Mouse (Mus musculus): ENCODE measurements around the gene Cxcr2. TPM values are rescaled to one million over a fixed set of nuclear protein-coding genes. Genes with fewer than 3 reads are reported as not detected.

Gene Cxcr2
- 0.21 and 0.27 TPM in 2 replicates for polyA plus RNA-seq (2011; ENCODE audit: insufficient read depth, insufficient read length, low read depth, missing spikeins)

DNA sequence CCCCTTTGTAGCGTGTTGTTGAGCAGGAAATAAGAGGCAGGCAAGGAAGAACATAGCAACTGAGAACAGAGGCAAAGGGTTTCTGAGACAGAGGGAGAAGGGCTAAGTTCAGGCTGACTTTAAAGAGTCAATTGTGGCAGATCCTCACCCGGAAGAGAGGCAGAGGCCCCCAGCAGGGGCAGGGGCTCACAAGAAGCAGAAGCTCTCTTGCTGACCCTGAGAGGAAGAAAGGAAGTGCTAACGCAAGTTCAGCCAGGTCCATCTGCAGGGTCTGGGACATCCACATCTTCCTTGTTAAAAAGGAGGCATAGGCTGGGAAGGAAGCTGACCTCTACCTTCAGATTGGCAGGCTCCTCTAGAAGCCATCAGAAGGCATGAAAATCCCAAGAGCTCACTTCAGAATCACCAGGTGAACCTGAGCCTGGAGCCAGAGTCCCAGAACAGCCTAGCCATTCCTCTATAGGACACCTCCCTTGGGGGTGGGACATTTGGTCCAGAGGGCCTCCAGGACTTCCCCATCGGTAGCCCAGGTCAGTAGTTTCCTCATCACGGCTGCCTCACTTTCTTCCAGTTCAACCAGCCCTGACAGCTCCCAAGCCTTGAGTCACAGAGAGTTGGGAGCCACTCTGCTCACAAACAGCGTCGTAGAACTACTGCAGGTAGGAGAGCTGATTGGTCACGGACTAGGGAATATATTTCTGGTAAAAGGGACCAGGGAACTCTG, at the start of gene Cxcr2:
TSS of gene Cxcr2 (plus strand) at position 529 of the 724 bp plus-strand sequence.
- H3K9ac ChIP-seq (ENCODE audit: low read depth, poor library complexity, severe bottlenecking) = no peak within 1 kb of the TSS
- TF ChIP-seq POLR2A (IDR thresholded peaks at IDR 0.05; ENCODE audit: insufficient read depth, low read length) = no peak
- no peak for TF ChIP-seq EP300 (IDR thresholded peaks at IDR 0.05; ENCODE audit: insufficient read depth, low read depth, low read length)
- no peak for TF ChIP-seq CTCF (IDR thresholded peaks at IDR 0.05; ENCODE audit: low read depth, low read length)
- no peaks in the 10 kb centered on the region for H3K27me3 ChIP-seq (ENCODE audit: control insufficient read depth, insufficient read depth, low read length, poor library complexity, severe bottlenecking)
- H3K27ac ChIP-seq (ENCODE audit: insufficient read depth, low read length) = no peak within 1 kb of the TSS
- no peaks in the 10 kb centered on the region for H3K4me1 ChIP-seq (ENCODE audit: control insufficient read depth, insufficient read depth, low read length)
- H3K36me3 ChIP-seq (ENCODE audit: control insufficient read depth, insufficient read depth, low read length, poor library complexity, severe bottlenecking) = no peaks in the 10 kb centered on the region
- H3K9me3 ChIP-seq (replicated peaks; ENCODE audit: control insufficient read depth, insufficient read depth, low read length, poor library complexity, severe bottlenecking) = peaks cover 10% of the 10 kb centered on the region
- no peak within 1 kb of the TSS for H3K4me3 ChIP-seq (ENCODE audit: low read depth, low read length)

DNA sequence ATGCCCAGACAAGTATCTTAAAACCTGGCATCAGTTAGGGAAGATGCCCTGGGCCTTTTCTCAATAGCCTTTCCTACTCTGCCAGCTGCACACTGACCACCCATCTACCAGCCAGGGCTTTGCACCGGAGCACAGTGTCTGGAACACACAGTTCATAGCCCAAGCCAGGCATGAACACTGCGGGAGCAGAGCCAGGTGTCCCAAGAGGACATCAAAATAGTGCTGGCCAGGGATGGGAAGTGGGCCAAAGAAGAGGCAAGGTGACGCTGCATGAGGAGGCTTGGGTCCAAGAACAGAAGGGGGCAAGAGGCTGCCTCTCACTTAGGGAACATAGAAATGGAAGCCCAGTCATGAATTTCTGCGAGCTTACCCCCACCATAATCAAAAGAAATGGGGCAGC, 48.1 kb upstream of the Cxcr2 start:
- Histone ChIP-seq H3K9me3 (replicated peaks; ENCODE audit: control insufficient read depth, insufficient read depth, low read length, poor library complexity, severe bottlenecking) (no peaks in the 10 kb centered on the region), H3K9ac (ENCODE audit: low read depth, poor library complexity, severe bottlenecking) (no peak overlapping the region), H3K4me1 (ENCODE audit: control insufficient read depth, insufficient read depth, low read length) (peaks cover 12% of the 10 kb centered on the region), H3K4me3 (ENCODE audit: low read depth, low read length) (no peak overlapping the region), H3K27me3 (ENCODE audit: control insufficient read depth, insufficient read depth, low read length, poor library complexity, severe bottlenecking) (no peaks in the 10 kb centered on the region), H3K36me3 (ENCODE audit: control insufficient read depth, insufficient read depth, low read length, poor library complexity, severe bottlenecking) (no peaks in the 10 kb centered on the region), H3K27ac (ENCODE audit: insufficient read depth, low read length) (no peak overlapping the region)
- TF ChIP-seq EP300 (IDR thresholded peaks at IDR 0.05; ENCODE audit: insufficient read depth, low read depth, low read length) = no peak
- TF ChIP-seq CTCF (IDR thresholded peaks at IDR 0.05; ENCODE audit: low read depth, low read length) = no peak
- no peak for TF ChIP-seq POLR2A (IDR thresholded peaks at IDR 0.05; ENCODE audit: insufficient read depth, low read length)

DNA sequence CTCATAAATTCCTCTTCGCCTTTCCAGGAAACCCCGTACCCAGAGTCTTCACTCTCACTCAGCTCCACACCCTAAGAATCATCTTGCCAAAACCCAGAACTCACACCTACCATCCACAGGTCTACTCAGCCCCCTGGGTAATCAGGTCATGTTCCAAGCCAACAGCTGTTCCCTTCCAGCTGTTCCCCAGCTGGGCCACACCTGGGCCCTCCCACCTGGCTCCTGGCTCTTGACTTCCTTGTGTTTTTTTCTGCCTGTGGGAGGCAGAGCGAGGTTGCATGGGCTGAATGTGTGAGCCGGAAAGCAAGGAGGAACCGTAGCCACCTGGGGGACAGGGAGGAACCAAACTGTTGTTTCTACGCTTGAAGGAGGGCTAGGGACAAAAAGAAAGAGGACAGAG, 47.6 kb upstream of the Cxcr2 start:
- H3K4me3 ChIP-seq (ENCODE audit: low read depth, low read length) = no peak overlapping the region
- H3K27ac ChIP-seq (ENCODE audit: insufficient read depth, low read length) = no peak overlapping the region
- H3K4me1 ChIP-seq (ENCODE audit: control insufficient read depth, insufficient read depth, low read length) = peaks cover 12% of the 10 kb centered on the region
- H3K9ac ChIP-seq (ENCODE audit: low read depth, poor library complexity, severe bottlenecking) = no peak overlapping the region
- H3K9me3 ChIP-seq (replicated peaks; ENCODE audit: control insufficient read depth, insufficient read depth, low read length, poor library complexity, severe bottlenecking) = no peaks in the 10 kb centered on the region
- TF ChIP-seq POLR2A (IDR thresholded peaks at IDR 0.05; ENCODE audit: insufficient read depth, low read length) (no peak), EP300 (IDR thresholded peaks at IDR 0.05; ENCODE audit: insufficient read depth, low read depth, low read length) (peak; percentile 78), CTCF (IDR thresholded peaks at IDR 0.05; ENCODE audit: low read depth, low read length) (no peak)
- no peaks in the 10 kb centered on the region for H3K27me3 ChIP-seq (ENCODE audit: control insufficient read depth, insufficient read depth, low read length, poor library complexity, severe bottlenecking)
- no peaks in the 10 kb centered on the region for H3K36me3 ChIP-seq (ENCODE audit: control insufficient read depth, insufficient read depth, low read length, poor library complexity, severe bottlenecking)

DNA sequence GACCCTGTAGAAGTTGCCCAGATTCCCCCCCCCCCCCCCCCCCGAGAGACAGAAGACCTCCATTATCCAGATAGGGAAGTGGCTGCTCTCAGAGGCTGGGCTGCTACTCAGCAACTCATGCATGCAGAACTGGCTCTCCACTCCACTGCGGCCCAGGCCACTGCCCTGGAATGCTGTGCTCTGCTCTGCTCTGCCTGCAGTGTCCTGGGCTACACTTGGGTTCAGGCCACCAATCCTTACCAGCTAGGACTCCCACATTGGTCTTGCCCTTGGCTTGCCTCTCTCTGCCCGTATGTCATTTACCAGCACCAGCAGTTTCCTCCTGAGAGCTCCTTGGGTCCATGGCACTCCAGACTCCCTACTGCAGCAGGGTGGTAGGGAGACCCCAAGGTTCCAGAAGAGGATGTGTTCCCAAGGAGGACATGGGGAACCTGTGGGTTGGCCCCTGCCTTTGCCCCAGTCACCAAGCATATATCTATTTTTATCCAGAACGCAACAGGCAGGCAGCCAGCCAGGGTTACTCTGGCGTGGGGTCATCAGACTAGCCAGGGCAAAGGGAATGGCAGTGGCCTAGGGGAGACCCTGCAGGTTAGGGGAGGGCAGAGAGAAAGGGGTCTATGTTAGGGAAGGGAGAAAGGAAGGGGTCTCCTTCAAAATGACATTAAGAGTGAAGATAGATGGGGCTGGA, 45.7 kb upstream of the Cxcr2 start:
- Histone ChIP-seq H3K27me3 (ENCODE audit: control insufficient read depth, insufficient read depth, low read length, poor library complexity, severe bottlenecking) (no peaks in the 10 kb centered on the region), H3K9me3 (replicated peaks; ENCODE audit: control insufficient read depth, insufficient read depth, low read length, poor library complexity, severe bottlenecking) (no peaks in the 10 kb centered on the region), H3K4me1 (ENCODE audit: control insufficient read depth, insufficient read depth, low read length) (peaks cover 13% of the 10 kb centered on the region), H3K4me3 (ENCODE audit: low read depth, low read length) (no peak overlapping the region), H3K9ac (ENCODE audit: low read depth, poor library complexity, severe bottlenecking) (no peak overlapping the region), H3K27ac (ENCODE audit: insufficient read depth, low read length) (no peak overlapping the region), H3K36me3 (ENCODE audit: control insufficient read depth, insufficient read depth, low read length, poor library complexity, severe bottlenecking) (no peaks in the 10 kb centered on the region)
- no peak for TF ChIP-seq CTCF (IDR thresholded peaks at IDR 0.05; ENCODE audit: low read depth, low read length)
- no peak for TF ChIP-seq EP300 (IDR thresholded peaks at IDR 0.05; ENCODE audit: insufficient read depth, low read depth, low read length)
- no peak for TF ChIP-seq POLR2A (IDR thresholded peaks at IDR 0.05; ENCODE audit: insufficient read depth, low read length)

DNA sequence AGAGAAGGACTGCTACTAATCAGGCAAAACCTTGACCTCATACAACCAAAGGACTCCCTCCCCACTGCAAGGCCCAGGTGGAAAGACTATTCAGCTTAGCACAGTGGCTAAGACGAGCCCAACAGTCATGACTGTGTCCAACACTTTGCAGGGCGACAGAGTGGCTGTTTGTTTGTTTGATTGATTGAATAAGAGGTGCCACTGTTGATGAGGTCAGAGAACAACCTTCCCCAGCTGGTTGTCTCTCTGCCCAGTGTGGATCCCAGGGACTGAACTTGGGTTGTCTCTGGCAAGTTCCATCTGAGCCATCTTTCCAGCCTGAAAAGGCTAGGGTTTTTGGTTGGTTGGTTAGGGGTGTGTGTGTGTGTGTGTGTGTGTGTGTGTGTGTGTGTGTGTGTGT, 44.1 kb upstream of the Cxcr2 start:
- H3K27me3 ChIP-seq (ENCODE audit: control insufficient read depth, insufficient read depth, low read length, poor library complexity, severe bottlenecking) = no peaks in the 10 kb centered on the region
- H3K9me3 ChIP-seq (replicated peaks; ENCODE audit: control insufficient read depth, insufficient read depth, low read length, poor library complexity, severe bottlenecking) = no peaks in the 10 kb centered on the region
- no peaks in the 10 kb centered on the region for H3K36me3 ChIP-seq (ENCODE audit: control insufficient read depth, insufficient read depth, low read length, poor library complexity, severe bottlenecking)
- H3K27ac ChIP-seq (ENCODE audit: insufficient read depth, low read length) = no peak overlapping the region
- TF ChIP-seq EP300 (IDR thresholded peaks at IDR 0.05; ENCODE audit: insufficient read depth, low read depth, low read length) = no peak
- no peak overlapping the region for H3K4me3 ChIP-seq (ENCODE audit: low read depth, low read length)
- H3K4me1 ChIP-seq (ENCODE audit: control insufficient read depth, insufficient read depth, low read length) = peaks cover 16% of the 10 kb centered on the region
- no peak overlapping the region for H3K9ac ChIP-seq (ENCODE audit: low read depth, poor library complexity, severe bottlenecking)
